Mouse (Mus musculus): Measurements from ENCODE around the gene Smarca1.

GRCm38 (mm10) chrX:47927981-47928380, 35.2 kb upstream of the Smarca1 start:
- no peak for TF ChIP-seq CHD2 (IDR thresholded peaks at IDR 0.05; ENCODE audit: low read depth, low read length)
- TF ChIP-seq ZC3H11A (IDR thresholded peaks at IDR 0.05; ENCODE audit: borderline replicate concordance, low read depth, low read length) = no peak
- TF ChIP-seq HCFC1 (IDR thresholded peaks at IDR 0.05; ENCODE audit: borderline replicate concordance, insufficient read depth, low read length) = no peak
- TF ChIP-seq MAFK (IDR thresholded peaks at IDR 0.05; ENCODE audit: insufficient read depth, low read depth, low read length) = no peak
- TF ChIP-seq ZNF384 (IDR thresholded peaks at IDR 0.05; ENCODE audit: low read depth, low read length) = no peak

All from ES-E14 (cell line).